Mouse (Mus musculus): ENCODE measurements around the gene Yars. TPM values are rescaled to one million over a fixed set of nuclear protein-coding genes. Genes with fewer than 3 reads are reported as not detected.

Gene Yars
- polyA plus RNA-seq, 1 experiment from 2014 or later, result 60.8 TPM

GRCm38 (mm10) chr4:129231594-129232450 is 42.3 kb downstream of the Yars start:
- ATAC-seq (ENCODE audit: insufficient read depth), result no peak
- H3K9me3 ChIP-seq (replicated peaks), result no peaks in the 10 kb centered on the region
- H3K4me1 ChIP-seq (replicated peaks), result peaks cover 69% of the 10 kb centered on the region
- H3K27ac ChIP-seq (replicated peaks), result peak overlapping the region; percentile 29; the same call in 1 of the 2 replicates
- H3K4me3 ChIP-seq (replicated peaks), result no peak overlapping the region
- no peaks in the 10 kb centered on the region for H3K36me3 ChIP-seq (replicated peaks)
- H3K4me2 ChIP-seq, result peak overlapping the region; percentile 33; the same call in 1 of the 2 replicates
- peaks cover 39% of the 10 kb centered on the region for H3K27me3 ChIP-seq
- peak overlapping the region; percentile 32; the same call in 1 of the 2 replicates for H3K9ac ChIP-seq
- 66% methylated on average over 12 of the region's 12 CpGs for WGBS (ENCODE audit: insufficient replicate concordance)

GRCm38 (mm10) chr4:129232561-129233360 is 43.2 kb downstream of the Yars start:
- H3K9me3 ChIP-seq (replicated peaks), result no peaks in the 10 kb centered on the region
- no peak overlapping the region for H3K4me2 ChIP-seq
- 78% methylated on average over 9 of the region's 9 CpGs for WGBS (ENCODE audit: insufficient replicate concordance)
- no peaks in the 10 kb centered on the region for H3K36me3 ChIP-seq (replicated peaks)
- ATAC-seq (ENCODE audit: insufficient read depth), result no peak
- H3K9ac ChIP-seq, result no peak overlapping the region
- peaks cover 39% of the 10 kb centered on the region for H3K27me3 ChIP-seq
- H3K4me3 ChIP-seq (replicated peaks), result no peak overlapping the region
- H3K4me1 ChIP-seq (replicated peaks), result peaks cover 70% of the 10 kb centered on the region
- H3K27ac ChIP-seq (replicated peaks), result no peak overlapping the region

DNA sequence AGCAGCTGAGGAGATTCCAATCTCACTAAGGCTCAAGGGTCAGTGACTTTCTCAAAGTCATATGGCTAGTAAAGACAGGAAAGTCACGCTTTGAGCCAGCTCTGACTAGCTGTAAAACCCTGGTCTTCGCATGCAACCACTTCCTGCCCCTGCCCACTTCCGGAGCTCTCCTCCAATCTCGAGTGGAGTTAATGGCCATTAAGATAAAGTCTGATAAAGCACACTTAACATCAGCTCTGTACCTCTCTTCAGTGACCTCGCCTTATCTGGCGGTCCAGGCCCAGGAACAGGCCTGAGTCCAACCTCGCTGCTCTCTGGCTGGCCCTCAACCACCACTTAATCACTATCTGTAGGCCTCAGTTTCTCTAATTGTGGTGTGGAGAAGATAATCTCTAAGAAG is 44.9 kb downstream of the Yars start:
- H3K27me3 ChIP-seq, result peaks cover 41% of the 10 kb centered on the region
- 11% methylated on average over 7 of the region's 7 CpGs for WGBS (ENCODE audit: insufficient replicate concordance)
- H3K36me3 ChIP-seq (replicated peaks), result no peaks in the 10 kb centered on the region
- H3K27ac ChIP-seq (replicated peaks), result peak overlapping the region; percentile 86
- H3K9me3 ChIP-seq (replicated peaks), result no peaks in the 10 kb centered on the region
- peak overlapping the region; percentile 48 for H3K4me2 ChIP-seq
- H3K4me3 ChIP-seq (replicated peaks), result no peak overlapping the region
- peaks cover 85% of the 10 kb centered on the region for H3K4me1 ChIP-seq (replicated peaks)
- no peak overlapping the region for H3K9ac ChIP-seq
- ATAC-seq (ENCODE audit: insufficient read depth), result peak; percentile 81

GRCm38 (mm10) chr4:129235147-129235546 is 45.6 kb downstream of the Yars start:
- H3K9me3 ChIP-seq (replicated peaks), result no peaks in the 10 kb centered on the region
- 34% methylated on average over 3 of the region's 3 CpGs for WGBS (ENCODE audit: insufficient replicate concordance)
- H3K9ac ChIP-seq, result peak overlapping the region; percentile 39
- peak overlapping the region; percentile 48 for H3K4me2 ChIP-seq
- ATAC-seq (ENCODE audit: insufficient read depth), result peak; percentile 61
- H3K4me1 ChIP-seq (replicated peaks), result peaks cover 85% of the 10 kb centered on the region
- H3K4me3 ChIP-seq (replicated peaks), result no peak overlapping the region
- H3K27ac ChIP-seq (replicated peaks), result peak overlapping the region; percentile 86
- no peaks in the 10 kb centered on the region for H3K36me3 ChIP-seq (replicated peaks)
- H3K27me3 ChIP-seq, result peaks cover 41% of the 10 kb centered on the region

- no peak for ATAC-seq (ENCODE audit: insufficient read depth)
- Histone ChIP-seq H3K27ac (replicated peaks) (peak overlapping the region; percentile 86), H3K4me1 (replicated peaks) (peaks cover 76% of the 10 kb centered on the region), H3K36me3 (replicated peaks) (no peaks in the 10 kb centered on the region), H3K4me2 (no peak overlapping the region), H3K9ac (peak overlapping the region; percentile 39; the same call in 1 of the 2 replicates), H3K27me3 (peaks cover 44% of the 10 kb centered on the region), H3K4me3 (replicated peaks) (no peak overlapping the region), H3K9me3 (replicated peaks) (no peaks in the 10 kb centered on the region)
- WGBS (ENCODE audit: insufficient replicate concordance), result 54% methylated on average over 8 of the region's 8 CpGs
These were observed 46.8 kb downstream of the Yars start for GRCm38 (mm10) chr4:129236236-129236813.

GRCm38 (mm10) chr4:129237843-129238441 is 48.4 kb downstream of the Yars start:
- Histone ChIP-seq H3K9ac (no peak overlapping the region), H3K27ac (replicated peaks) (no peak overlapping the region), H3K4me2 (peak overlapping the region; percentile 94), H3K9me3 (replicated peaks) (no peaks in the 10 kb centered on the region), H3K27me3 (peaks cover 50% of the 10 kb centered on the region), H3K36me3 (replicated peaks) (no peaks in the 10 kb centered on the region), H3K4me3 (replicated peaks) (peak overlapping the region; percentile 65; the same call in 1 of the 2 replicates), H3K4me1 (replicated peaks) (peaks cover 60% of the 10 kb centered on the region)
- ATAC-seq (ENCODE audit: insufficient read depth), result no peak
- WGBS (ENCODE audit: insufficient replicate concordance), result 24% methylated on average over 21 of the region's 21 CpGs

- ATAC-seq (ENCODE audit: insufficient read depth), result no peak
- 3% methylated on average over 23 of the region's 23 CpGs for WGBS (ENCODE audit: insufficient replicate concordance)
- Histone ChIP-seq H3K4me3 (replicated peaks) (peak overlapping the region; percentile 65), H3K4me2 (peak overlapping the region; percentile 94), H3K36me3 (replicated peaks) (no peaks in the 10 kb centered on the region), H3K27ac (replicated peaks) (no peak overlapping the region), H3K9me3 (replicated peaks) (no peaks in the 10 kb centered on the region), H3K27me3 (peaks cover 50% of the 10 kb centered on the region), H3K4me1 (replicated peaks) (peaks cover 56% of the 10 kb centered on the region), H3K9ac (peak overlapping the region; percentile 56; the same call in 1 of the 2 replicates)
These were observed 49.0 kb downstream of the Yars start for GRCm38 (mm10) chr4:129238579-129239016.

- peak; percentile 69 for ATAC-seq (ENCODE audit: insufficient read depth)
- under 1% methylated on average over 29 of the region's 29 CpGs for WGBS (ENCODE audit: insufficient replicate concordance)
- H3K27ac ChIP-seq (replicated peaks), result no peak overlapping the region
These were observed 49.5 kb downstream of the Yars start for GRCm38 (mm10) chr4:129239075-129239474.

DNA sequence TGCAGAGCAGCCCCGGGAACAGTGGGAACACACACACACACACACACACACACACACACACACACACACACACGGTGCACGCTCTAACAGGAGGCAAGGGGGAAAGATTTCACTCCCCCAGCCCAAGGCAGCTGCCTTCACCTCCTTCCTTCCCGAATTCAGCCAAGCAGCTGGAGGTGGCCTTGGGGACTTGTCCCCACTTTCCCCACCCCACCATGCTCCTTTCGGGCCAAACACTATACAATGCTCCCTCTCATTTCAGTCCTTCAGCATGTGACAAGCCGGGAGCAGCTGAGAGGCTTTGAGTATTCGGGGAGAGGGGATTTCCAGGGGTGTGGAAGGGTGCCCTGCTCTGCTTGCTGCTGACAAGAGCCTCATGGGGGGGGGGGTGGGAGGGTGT is 52.3 kb downstream of the Yars start:
- ATAC-seq (ENCODE audit: insufficient read depth), result no peak
- no peak overlapping the region for H3K27ac ChIP-seq (replicated peaks)
- no peaks in the 10 kb centered on the region for H3K36me3 ChIP-seq (replicated peaks)
- no peak overlapping the region for H3K9ac ChIP-seq
- peaks cover 48% of the 10 kb centered on the region for H3K4me1 ChIP-seq (replicated peaks)
- H3K4me2 ChIP-seq, result no peak overlapping the region
- WGBS (ENCODE audit: insufficient replicate concordance), result 44% methylated on average over 7 of the region's 7 CpGs
- peaks cover 76% of the 10 kb centered on the region for H3K27me3 ChIP-seq
- no peaks in the 10 kb centered on the region for H3K9me3 ChIP-seq (replicated peaks)
- no peak overlapping the region for H3K4me3 ChIP-seq (replicated peaks)

More at GRCm38 (mm10) chr4:129239075-129239474, 49.5 kb downstream of the Yars start:
- H3K27me3 ChIP-seq, result peaks cover 50% of the 10 kb centered on the region
- no peaks in the 10 kb centered on the region for H3K36me3 ChIP-seq (replicated peaks)
- H3K4me2 ChIP-seq, result peak overlapping the region; percentile 94
- H3K9ac ChIP-seq, result peak overlapping the region; percentile 56; the same call in 1 of the 2 replicates
- peaks cover 54% of the 10 kb centered on the region for H3K4me1 ChIP-seq (replicated peaks)
- H3K9me3 ChIP-seq (replicated peaks), result no peaks in the 10 kb centered on the region
- peak overlapping the region; percentile 65 for H3K4me3 ChIP-seq (replicated peaks)

DNA sequence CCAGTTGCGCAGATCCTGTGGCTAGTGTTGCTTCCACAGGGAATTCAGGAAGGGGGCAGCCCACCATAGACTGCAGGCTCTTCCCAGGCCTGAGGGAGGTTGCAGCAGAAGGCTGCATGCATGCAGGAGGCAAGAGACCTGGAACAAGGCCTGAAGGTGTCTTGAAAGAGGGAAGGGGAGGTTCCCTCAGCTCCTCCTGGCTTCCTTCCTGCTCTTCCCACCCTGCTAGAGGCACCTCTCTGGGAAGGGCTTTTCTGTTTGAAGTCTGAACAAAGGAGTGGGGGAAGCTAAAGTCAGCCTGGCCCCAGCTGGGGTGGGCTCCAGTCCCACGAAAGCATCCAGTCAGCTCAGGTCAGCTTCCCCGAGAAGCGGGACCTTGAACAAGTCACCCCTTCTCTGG is 52.8 kb downstream of the Yars start:
- Histone ChIP-seq H3K27ac (replicated peaks) (no peak overlapping the region), H3K27me3 (peaks cover 76% of the 10 kb centered on the region), H3K9ac (no peak overlapping the region), H3K36me3 (replicated peaks) (no peaks in the 10 kb centered on the region), H3K9me3 (replicated peaks) (no peaks in the 10 kb centered on the region), H3K4me2 (no peak overlapping the region), H3K4me1 (replicated peaks) (peaks cover 48% of the 10 kb centered on the region), H3K4me3 (replicated peaks) (no peak overlapping the region)
- WGBS (ENCODE audit: insufficient replicate concordance), result 54% methylated on average over 4 of the region's 4 CpGs
- no peak for ATAC-seq (ENCODE audit: insufficient read depth)

All from liver, embryonic 15.5 days (tissue).